Mouse (Mus musculus) cerebellum, adult (tissue): Measurements from ENCODE around the gene Cadps.

Experiments used
- ATAC-seq: cut with Nextera tagmentation; 2 replicates; pipeline ENCODE4 v1.9.2; 2017; ENCODE audit warnings: mild to moderate bottlenecking, moderate library complexity, mixed read lengths; ENCODE audit not compliant: insufficient number of reproducible peaks, low FRiP score, low TSS enrichment

The Cadps gene

DNA sequence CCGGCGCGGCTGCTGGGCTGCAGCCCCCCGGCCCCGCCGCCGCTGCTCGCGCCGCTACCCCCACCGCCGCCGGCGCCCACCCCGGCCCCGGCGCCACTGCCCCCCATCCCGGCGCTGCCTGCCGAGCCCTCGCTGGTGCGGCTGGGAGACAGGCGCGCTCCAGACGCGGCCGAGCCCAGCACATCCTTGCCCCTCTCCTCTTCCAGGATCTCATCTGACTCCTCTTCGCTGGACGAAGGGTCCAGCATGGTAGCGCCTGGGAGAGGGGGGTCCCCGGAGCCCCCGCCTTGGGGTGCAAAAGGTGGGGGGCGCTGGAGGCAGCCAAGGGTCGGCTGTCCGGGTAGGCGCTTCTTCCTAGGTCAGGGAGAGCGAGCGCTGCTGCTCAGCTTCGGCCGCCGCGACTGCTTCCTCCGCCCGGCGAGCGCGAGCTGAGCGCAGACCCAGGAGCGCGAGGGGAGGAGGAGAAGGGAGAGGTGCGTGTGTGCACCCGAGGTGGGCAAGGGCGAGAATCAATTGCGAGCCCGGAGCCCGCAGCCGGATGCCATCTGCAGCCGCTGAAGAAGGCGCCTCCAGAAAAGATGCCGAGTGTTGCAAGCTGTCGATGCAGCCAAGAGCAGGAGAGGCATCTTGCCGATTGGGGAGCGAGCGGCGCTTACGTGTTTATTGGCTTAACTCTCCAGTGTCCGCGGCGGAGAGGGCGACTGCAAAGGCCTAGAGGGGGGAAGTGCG lies at the start of gene Cadps:
Gene Cadps, minus strand, starts transcription at position 589 of the 729 bp plus-strand sequence.
- peak; percentile 70 for ATAC-seq

DNA sequence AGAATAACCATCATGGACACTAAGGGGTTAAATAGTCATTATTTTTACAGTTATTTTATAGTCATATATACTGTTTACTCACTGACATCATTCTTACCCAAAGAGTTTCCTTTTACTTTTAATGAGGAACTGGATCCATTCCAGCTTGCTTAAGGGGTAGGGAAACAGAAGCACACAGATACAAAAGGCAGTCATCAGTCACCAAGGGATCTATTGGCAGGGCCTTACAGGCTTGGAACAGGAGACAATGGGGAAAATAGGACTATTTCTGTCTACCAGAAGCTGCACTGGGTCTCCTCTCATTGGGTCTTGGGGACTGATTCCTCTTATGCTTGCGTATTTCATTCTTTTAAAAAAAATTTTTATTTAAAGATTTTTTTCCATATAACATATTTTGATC lies 46.7 kb upstream of the Cadps start:
- no peak for ATAC-seq

DNA sequence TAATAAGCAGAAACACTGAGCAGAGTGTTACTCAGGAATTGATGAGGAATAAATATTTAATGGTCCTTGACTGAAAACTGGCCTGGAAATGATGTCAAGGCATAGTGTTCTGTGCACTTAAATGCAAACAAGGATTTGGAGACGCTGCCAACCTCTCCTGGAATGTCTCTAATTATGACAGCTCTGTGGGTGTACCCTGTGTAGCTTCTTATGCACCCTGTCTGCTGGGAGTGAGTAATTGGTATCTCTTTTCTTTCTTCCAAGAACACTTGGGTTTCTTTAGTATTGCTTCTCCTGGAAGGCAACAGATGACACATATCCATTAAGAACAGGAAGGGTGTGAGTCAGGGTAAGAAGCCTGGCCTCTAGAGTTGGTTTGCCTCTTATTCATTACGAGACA lies 42.4 kb upstream of the Cadps start:
- ATAC-seq, result no peak

DNA sequence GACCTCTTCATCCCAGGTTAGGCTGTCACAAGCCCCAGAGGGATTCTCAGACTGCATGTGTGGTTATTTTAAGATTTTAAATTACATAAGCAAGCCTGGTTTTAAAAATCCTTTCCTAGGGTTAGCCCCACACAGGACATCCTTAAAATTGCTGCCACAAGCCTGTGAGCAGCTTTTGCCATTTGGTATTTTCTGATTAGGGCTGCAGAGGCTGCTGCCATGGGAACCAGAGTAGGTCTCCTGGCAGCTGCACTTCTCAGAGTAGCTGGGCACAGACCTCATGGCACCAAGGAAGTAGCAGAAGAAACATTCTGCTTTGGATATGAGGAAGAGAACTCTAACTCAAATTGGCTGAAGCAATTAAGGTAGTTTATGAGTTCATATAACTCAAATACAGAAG lies 21.0 kb upstream of the Cadps start:
- no peak for ATAC-seq

DNA sequence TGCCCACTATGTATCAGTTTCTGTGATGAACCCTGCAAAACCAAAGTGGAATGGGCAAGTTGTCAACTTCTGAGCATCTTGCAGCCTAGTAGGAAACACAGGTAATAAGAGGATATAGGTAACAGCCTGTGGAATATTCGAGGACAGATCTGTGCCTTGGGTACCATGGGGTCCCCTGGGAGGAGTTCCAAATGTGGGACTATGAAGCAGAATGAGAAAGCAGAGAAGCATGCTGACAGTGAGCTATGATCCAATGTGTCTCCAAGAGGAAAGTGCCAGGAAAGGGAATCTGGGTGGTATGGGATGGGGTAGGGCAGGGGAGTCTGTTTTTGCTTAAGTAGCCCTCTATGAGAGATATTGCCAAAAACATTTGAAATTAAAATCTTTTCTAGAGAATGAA lies 16.6 kb upstream of the Cadps start:
- ATAC-seq, result no peak

DNA sequence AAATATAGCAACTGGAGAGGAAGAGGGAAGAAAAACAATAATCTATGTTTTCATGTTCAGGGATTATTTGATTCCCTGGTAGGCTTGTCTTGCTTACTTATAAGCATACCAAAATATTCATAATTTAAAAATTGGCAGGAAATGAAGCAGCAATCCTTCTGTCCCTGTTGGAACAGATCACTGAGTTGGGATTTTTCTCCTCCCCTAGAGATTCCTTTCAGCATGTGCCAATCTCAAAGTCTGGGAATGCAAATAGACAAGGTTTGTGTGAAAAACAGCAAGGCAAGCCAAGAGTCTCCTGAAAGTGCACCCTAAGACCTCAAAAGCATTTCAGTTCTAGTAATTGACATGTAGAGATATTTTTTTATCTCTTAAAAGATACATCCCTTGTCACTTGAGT lies 16.1 kb upstream of the Cadps start:
- no peak for ATAC-seq

DNA sequence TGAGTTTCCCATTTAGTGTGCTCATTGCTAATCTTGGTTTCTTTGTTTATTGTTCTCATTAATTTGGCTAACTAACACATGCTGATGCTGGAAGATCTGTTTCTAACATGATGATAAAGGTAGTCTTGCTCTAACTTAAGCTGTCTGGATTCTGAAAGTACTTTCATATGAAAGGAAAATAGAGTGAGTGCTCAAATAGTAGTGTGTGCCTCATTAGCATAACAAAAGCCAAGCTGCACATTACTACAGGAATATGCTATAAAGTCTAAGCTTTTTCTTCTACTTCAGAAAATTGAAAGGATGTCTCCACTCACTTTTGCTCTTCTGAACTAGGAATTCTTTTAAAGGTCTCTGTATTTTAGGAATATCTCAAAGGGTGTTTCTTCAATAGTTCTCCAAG lies 15.4 kb upstream of the Cadps start:
- no peak for ATAC-seq

DNA sequence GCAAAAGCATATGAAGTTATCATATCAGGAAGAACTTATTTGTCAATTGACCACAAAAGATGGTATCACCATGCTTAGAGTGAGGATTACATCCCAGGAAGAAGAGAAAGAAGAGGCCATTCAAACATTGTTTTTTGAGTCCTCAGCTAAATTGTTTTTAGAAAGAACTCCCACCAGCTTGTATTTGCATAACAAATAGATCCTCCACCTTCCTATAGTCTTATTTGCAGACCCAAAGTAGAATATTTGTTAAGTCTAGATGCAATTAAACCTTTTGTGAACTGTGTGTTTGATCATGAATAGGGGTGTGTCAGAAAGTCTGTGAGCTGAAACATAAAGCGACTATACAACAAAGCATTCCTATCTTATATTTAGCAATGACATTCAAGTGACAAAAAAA lies 15.0 kb upstream of the Cadps start:
- ATAC-seq, result no peak

DNA sequence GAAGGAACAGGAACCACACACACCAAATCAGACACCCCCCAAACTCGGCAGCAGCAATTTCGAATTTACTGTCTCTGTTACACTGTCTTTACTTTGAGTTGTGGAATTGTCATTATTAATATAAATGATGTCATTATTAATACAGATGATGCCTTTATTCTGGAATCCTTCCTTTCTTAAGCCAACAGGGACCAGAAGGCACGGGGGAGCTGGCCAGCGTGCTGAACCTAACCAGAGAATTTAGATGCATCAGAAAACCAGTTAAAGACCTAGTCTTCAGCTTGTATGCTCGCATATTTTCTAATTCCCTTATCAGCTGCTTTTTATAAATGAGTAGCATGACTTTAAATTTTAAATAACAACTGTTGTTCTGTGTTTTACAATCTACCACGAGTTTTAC lies 902 bp upstream of the Cadps start:
- no peak for ATAC-seq

DNA sequence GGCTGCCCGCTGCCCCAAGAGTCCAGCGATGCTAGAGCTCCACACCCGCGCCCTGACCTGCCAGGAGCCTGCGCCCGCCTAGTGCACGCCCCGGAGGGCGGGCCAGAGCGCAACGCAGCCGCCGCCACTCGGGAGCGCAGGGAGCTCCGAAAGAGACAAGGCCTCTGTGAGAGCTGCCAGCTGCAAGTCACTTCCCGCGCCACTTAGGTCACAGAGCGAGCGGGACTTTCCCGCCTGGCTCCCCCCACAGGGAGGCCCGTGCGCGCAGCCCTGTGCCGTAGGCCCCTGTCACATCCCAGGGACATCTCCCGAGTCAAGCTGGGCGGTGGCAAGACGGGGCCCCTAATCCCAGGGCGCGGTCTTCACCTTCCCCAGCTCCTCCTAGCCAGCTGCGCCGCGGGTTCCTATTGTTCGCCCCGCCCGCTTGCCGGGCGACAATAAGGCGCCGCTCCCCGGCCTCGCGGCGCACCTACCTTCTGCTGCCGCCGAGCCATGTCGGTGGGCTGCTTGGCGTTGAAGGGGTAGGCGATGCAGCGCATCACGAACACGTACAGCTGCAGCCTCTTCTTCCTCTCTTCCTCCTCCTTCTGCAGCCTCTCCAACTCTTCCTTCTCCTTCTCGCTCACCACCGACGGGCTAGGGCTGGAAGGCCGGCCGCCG lies 918 bp downstream of the Cadps start:
- ATAC-seq, result peak; percentile 84

DNA sequence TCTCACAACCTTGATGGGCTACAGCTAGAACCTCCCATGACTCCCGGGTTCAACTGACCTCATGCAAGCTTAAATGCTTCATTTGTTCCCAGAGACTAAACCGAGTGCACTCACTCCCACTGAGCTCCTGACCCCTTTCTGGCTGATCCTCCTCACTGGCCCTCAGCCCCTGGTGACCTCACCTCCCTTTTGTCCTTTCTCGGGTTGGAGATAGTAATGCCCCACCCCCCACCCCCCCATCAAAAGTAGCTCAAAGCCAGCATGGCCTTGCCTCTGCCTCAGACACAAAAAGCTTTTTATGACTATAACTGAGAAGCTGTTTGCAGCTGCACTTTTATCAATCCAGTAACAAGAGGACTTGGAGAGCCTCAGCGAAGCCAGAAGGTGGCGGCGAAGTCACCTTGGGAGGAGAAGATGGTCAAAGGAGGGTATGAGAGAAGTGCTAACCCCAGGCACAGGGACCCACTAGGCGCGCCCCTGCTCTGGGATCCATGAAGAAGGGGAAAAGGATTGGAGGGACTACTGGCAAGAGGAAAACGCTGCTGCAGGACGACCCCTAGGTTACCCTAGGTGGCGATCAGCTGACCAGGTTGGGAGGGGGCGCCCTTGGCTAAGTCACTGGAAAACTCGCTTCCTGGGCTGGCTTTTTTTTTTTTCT lies 1.6 kb downstream of the Cadps start:
- peak; percentile 16; the same call in 1 of the 2 replicates for ATAC-seq

DNA sequence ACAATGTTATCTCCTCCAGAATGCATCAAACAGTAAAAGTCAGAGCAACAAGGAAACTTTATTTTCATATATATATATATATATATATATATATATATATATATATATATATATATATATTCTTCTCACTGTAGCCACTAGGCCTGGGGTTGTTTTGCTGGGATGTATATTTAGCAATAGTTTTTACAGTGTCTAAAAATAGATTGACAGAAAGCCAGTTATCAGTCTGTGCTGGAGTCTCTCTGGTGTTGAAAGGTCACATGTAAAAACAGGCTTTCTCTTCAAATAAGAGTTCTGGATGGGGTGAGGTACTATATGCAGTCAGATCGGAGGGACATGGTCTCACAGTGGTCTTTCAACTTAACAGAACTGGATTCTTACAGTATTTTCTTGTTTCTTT lies 2.7 kb downstream of the Cadps start:
- no peak for ATAC-seq

DNA sequence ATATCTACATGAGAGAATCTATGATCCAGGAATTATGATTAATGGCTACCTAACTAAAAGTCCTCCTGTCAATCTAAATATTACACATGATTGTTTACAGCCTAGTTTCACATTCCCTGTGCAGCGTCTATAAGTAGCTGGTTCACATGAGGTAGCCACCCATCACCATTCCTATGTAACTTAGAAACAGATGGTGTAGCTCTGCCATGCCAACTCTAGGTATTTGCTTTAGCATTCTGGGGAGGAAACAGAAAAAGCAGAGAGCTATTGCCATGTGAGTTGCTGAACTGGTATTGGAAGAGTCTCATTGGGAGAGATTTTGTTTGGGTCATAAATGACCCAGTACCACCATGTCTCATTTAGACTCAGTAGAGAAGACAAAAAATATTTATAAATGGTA lies 4.4 kb downstream of the Cadps start:
- ATAC-seq, result no peak

DNA sequence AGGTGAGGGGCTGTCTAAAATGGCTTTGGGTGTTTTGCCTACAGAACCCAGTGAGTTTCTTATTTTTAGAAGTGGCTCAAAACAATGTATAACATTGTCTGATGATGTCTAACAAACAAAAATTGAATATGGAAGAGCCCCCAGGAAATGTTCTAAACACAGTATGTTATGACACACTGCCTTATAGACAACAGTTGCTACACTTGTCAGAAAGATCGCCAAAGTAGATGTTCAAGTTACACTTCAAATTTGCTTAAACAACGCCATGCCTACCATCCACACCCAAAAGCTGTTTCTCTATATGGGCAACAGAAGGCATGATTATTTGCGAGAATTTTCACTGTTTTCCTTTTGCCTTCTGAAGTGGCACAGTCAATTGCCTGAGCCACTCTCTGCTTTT lies 10.8 kb downstream of the Cadps start:
- no peak for ATAC-seq

DNA sequence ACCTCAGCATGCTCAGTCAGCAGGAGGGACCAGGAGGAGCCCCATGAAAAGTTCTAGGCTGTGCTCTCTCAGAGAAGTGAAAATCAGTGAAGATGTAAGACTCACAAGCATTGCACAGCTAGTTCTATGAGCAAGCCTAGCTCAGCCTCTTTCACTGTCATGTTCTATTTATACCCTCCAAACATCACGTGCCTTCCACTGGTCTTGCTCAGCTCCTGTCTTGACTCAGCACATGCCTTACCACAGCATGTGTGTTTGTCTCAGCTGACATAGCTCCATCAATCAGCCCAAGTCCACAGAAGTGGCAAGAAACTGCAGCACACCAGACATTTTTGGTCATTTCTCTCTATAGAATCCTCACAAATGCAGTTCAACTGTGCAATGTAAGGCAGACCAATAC lies 19.9 kb downstream of the Cadps start:
- ATAC-seq, result no peak

DNA sequence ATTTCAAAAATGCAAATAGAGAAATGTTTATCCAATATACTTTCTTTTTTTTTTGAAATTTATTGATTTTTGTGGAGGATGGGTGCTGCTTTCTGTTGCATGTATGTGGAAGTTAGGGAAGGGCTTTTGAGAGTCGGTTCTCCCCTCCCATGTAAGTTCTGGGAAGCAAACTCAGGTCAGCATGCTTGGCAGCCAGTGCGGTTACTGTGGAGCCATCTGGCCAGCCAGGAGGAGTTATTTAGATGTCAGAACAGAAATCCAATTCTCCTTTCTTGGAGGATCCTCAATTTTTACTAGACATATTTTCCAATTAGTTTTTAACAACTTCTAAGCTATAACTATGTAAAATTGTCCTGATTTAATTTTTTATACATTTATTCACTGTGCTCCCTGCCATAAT lies 21.8 kb downstream of the Cadps start:
- ATAC-seq, result peak; percentile 91

DNA sequence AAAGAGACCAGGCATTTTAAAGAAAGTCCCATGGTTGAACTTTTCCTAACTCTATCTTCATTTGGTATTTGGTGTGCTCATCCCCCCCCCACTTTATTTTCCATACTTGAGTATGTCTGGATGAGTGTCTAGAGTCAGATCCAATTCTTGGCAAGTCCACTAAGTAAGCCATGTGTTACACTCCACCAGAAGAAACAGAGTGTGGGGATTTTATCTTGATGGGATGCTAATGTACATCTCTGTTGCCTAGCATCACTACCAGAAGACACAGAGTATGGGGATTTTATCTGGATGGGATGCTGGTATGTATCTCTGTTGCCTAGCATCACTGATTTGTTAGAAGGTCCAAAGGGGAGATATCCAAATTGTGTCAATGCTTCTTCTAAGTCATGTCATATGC lies 24.0 kb downstream of the Cadps start:
- ATAC-seq, result no peak

DNA sequence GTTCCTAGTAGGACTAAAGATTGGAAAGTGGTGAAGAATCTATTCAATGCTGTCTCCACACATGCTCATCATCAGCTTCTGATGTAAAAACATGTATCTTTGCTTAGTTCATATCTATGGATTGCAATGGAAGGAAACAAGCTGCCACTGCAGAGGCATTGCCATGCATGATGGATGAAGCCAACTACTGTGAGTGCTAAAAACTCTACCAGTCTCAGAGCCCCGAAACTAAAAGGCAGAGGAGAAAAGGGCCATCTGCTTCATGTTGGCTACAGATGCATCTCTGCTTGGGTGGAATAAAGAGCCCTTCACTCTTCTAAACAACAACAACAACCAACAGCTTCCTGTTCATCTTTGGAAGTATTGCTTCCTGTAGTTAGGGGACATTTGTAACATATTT lies 38.6 kb downstream of the Cadps start:
- ATAC-seq, result no peak

DNA sequence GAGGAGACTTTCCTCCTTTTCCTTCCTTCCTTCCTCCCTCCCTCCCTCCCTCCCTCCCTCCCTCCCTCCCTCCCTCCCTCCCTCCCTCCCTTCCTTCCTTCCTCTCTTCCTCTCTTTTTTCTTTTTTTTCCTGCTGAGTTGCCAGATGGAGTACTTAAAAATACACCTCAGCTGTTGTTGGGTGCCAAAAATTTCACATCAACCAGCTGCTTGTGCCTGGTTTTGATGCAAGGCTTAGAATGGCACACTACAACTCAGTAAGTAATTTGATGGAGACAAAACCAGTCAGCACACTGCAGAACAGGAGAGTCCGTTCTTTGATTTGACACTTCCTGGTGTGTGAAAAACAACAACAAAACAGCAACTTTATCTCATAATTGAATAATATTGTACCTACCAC lies 42.9 kb downstream of the Cadps start:
- ATAC-seq, result no peak

DNA sequence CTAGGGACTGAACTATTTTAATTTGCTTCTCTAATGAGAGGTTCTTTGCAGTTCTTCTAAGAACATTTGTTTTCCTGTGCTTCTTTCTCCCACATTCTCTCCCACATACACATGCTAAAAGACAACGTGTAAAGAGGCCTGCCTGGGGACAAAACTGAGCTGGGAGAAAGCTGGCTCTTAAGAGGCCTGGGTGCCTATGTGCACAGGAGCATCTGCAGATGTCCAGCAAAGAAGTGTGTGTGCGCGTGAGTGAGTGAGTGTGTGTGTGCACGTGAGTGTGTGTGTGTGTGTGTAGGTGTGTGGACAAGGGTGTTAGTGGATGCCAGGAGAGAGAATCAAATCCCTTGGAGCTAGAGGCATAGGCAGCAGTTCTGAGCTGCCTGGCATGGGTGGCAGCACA lies 44.9 kb downstream of the Cadps start:
- no peak for ATAC-seq

DNA sequence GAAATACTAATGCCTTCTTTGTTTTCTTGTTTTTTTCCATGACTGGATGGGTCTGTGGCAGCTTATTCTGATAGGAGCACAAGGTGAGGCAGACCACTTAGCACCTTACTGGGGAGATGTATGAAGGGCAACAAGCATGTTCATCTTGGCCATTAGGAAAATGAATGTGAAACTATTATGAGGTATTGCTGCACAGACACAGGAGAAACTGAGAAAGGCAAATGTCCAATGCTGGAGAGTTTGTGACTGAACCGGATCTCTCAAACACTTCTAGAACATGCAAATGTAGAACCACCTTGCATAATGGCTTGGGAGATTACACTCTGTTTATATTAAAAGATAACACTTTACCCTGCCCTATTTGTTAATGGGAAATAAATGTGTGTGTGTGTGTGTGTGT lies 54.0 kb downstream of the Cadps start:
- ATAC-seq, result no peak

DNA sequence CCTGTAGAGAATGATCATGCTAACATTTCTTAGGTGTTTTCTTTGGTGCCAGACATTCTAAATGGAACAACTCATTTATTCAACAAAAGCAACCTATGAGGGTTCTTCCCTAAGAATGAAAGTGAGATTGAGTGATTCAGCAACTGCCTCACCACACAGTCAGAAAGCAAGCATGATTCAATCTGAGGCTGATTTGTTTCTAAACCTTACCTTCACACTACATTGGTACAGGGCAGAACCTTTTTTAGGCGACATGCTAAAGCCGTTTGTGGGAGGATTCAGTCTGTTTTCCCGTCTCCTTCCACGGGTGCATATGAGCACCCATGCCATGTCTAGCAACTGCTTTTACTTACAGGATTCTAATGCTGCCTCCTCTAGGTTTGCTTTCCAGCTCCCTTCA lies 69.6 kb downstream of the Cadps start:
- ATAC-seq, result no peak
